Mouse (Mus musculus): ENCODE measurements around the gene Cyp4b1. TPM values are rescaled to one million over a fixed set of nuclear protein-coding genes. Genes with fewer than 3 reads are reported as not detected.
A peak's percentile ranks its signal among the peaks of the same experiment; 100 is the strongest.
"Not testable (repeated sequence)": the region's sequence is repeated elsewhere in the genome, so short reads cannot be mapped to it uniquely, and the experiment has no call there.

Gene Cyp4b1
- polyA plus RNA-seq (2015; fragmentation: Nextera tagmentation; extraction: Ambion mirVana) = 1.3 and 1.7 TPM in 2 replicates

- H3K4me2 ChIP-seq (ENCODE audit: low read length) = no peak within 1 kb of the TSS
- H3K4me1 ChIP-seq (ENCODE audit: control insufficient read depth, insufficient read depth, low read depth, low read length) = no peaks in the 10 kb centered on the region
- no peak within 1 kb of the TSS for H3K4me3 ChIP-seq (ENCODE audit: low read length)
- H3K9me3 ChIP-seq (ENCODE audit: control insufficient read depth, low read length) = no peaks in the 10 kb centered on the region
- no peaks in the 10 kb centered on the region for H3K36me3 ChIP-seq (ENCODE audit: control insufficient read depth, insufficient read depth, low read length)
- ATAC-seq = no peak
- no peak within 1 kb of the TSS for H3K9ac ChIP-seq (ENCODE audit: low read depth, low read length)
- H3K27ac ChIP-seq (ENCODE audit: low read depth, low read length) = no peak within 1 kb of the TSS
- no peaks in the 10 kb centered on the region for H3K27me3 ChIP-seq (replicated peaks; ENCODE audit: control insufficient read depth, insufficient read depth, low read length)
- WGBS = 84% methylated on average over 9 of the region's 9 CpGs
Observed at GRCm38 (mm10) chr4:115647580-115647979, at the start of gene Cyp4b1. Gene Cyp4b1, minus strand, starts transcription at chr4:115647723.

- H3K4me1 ChIP-seq (ENCODE audit: control insufficient read depth, insufficient read depth, low read depth, low read length) = no peaks in the 10 kb centered on the region
- ATAC-seq = no peak
- no peaks in the 10 kb centered on the region for H3K27me3 ChIP-seq (replicated peaks; ENCODE audit: control insufficient read depth, insufficient read depth, low read length)
- H3K27ac ChIP-seq (ENCODE audit: low read depth, low read length) = no peak overlapping the region
- H3K9me3 ChIP-seq (ENCODE audit: control insufficient read depth, low read length) = no peaks in the 10 kb centered on the region
- no peak overlapping the region for H3K9ac ChIP-seq (ENCODE audit: low read depth, low read length)
- H3K36me3 ChIP-seq (ENCODE audit: control insufficient read depth, insufficient read depth, low read length) = no peaks in the 10 kb centered on the region
- H3K4me3 ChIP-seq (ENCODE audit: low read length) = no peak overlapping the region
- 49% methylated on average over 4 of the region's 4 CpGs for WGBS
- H3K4me2 ChIP-seq (ENCODE audit: low read length) = no peak overlapping the region
Observed at GRCm38 (mm10) chr4:115686299-115686698, 38.8 kb upstream of the Cyp4b1 start.

GRCm38 (mm10) chr4:115659190-115659589 lies 11.7 kb upstream of the Cyp4b1 start:
- Histone ChIP-seq H3K27me3 (replicated peaks; ENCODE audit: control insufficient read depth, insufficient read depth, low read length) (no peaks in the 10 kb centered on the region), H3K27ac (ENCODE audit: low read depth, low read length) (no peak overlapping the region), H3K4me1 (ENCODE audit: control insufficient read depth, insufficient read depth, low read depth, low read length) (no peaks in the 10 kb centered on the region), H3K9me3 (ENCODE audit: control insufficient read depth, low read length) (no peaks in the 10 kb centered on the region), H3K36me3 (ENCODE audit: control insufficient read depth, insufficient read depth, low read length) (no peaks in the 10 kb centered on the region), H3K4me3 (ENCODE audit: low read length) (no peak overlapping the region), H3K4me2 (ENCODE audit: low read length) (no peak overlapping the region), H3K9ac (ENCODE audit: low read depth, low read length) (no peak overlapping the region)
- ATAC-seq = no peak

- Histone ChIP-seq H3K4me2 (ENCODE audit: low read length) (peak overlapping the region; percentile 96), H3K27me3 (replicated peaks; ENCODE audit: control insufficient read depth, insufficient read depth, low read length) (no peaks in the 10 kb centered on the region), H3K9ac (ENCODE audit: low read depth, low read length) (no peak overlapping the region), H3K27ac (ENCODE audit: low read depth, low read length) (no peak overlapping the region), H3K4me3 (ENCODE audit: low read length) (no peak overlapping the region), H3K4me1 (ENCODE audit: control insufficient read depth, insufficient read depth, low read depth, low read length) (no peaks in the 10 kb centered on the region), H3K36me3 (ENCODE audit: control insufficient read depth, insufficient read depth, low read length) (no peaks in the 10 kb centered on the region), H3K9me3 (ENCODE audit: control insufficient read depth, low read length) (no peaks in the 10 kb centered on the region)
- no peak; the same call in 1 of the 2 replicates for ATAC-seq
Observed at GRCm38 (mm10) chr4:115657867-115658249, 10.3 kb upstream of the Cyp4b1 start.

- H3K4me1 ChIP-seq (ENCODE audit: control insufficient read depth, insufficient read depth, low read depth, low read length) = no peaks in the 10 kb centered on the region
- peak overlapping the region; percentile 58 for H3K4me3 ChIP-seq (ENCODE audit: low read length)
- peak; percentile 96 for ATAC-seq
- H3K36me3 ChIP-seq (ENCODE audit: control insufficient read depth, insufficient read depth, low read length) = no peaks in the 10 kb centered on the region
- no peaks in the 10 kb centered on the region for H3K9me3 ChIP-seq (ENCODE audit: control insufficient read depth, low read length)
- H3K4me2 ChIP-seq (ENCODE audit: low read length) = peak overlapping the region; percentile 96
- peak overlapping the region; percentile 80 for H3K9ac ChIP-seq (ENCODE audit: low read depth, low read length)
- H3K27ac ChIP-seq (ENCODE audit: low read depth, low read length) = 0 out of 2 replicates have a peak overlapping the region, but pooled peaks have one; percentile 39
- H3K27me3 ChIP-seq (replicated peaks; ENCODE audit: control insufficient read depth, insufficient read depth, low read length) = no peaks in the 10 kb centered on the region
- 2% methylated on average over 30 of the region's 34 CpGs for WGBS
Observed at GRCm38 (mm10) chr4:115657104-115657866, 9.8 kb upstream of the Cyp4b1 start.

GRCm38 (mm10) chr4:115656535-115656922 lies 9.0 kb upstream of the Cyp4b1 start:
- not testable (repeated sequence) for H3K4me2 ChIP-seq (ENCODE audit: low read length); ATAC-seq

GRCm38 (mm10) chr4:115655841-115656534 lies 8.5 kb upstream of the Cyp4b1 start:
- WGBS = 91% methylated on average over 7 of the region's 7 CpGs
- not testable (repeated sequence) for H3K9me3 ChIP-seq (ENCODE audit: control insufficient read depth, low read length); H3K4me1 ChIP-seq (ENCODE audit: control insufficient read depth, insufficient read depth, low read depth, low read length); ATAC-seq; H3K9ac ChIP-seq (ENCODE audit: low read depth, low read length); H3K27ac ChIP-seq (ENCODE audit: low read depth, low read length); H3K27me3 ChIP-seq (replicated peaks; ENCODE audit: control insufficient read depth, insufficient read depth, low read length); H3K4me2 ChIP-seq (ENCODE audit: low read length); H3K4me3 ChIP-seq (ENCODE audit: low read length); H3K36me3 ChIP-seq (ENCODE audit: control insufficient read depth, insufficient read depth, low read length)

More at GRCm38 (mm10) chr4:115656535-115656922, 9.0 kb upstream of the Cyp4b1 start:
- not testable (repeated sequence) for H3K4me3 ChIP-seq (ENCODE audit: low read length); H3K9me3 ChIP-seq (ENCODE audit: control insufficient read depth, low read length); H3K4me1 ChIP-seq (ENCODE audit: control insufficient read depth, insufficient read depth, low read depth, low read length); H3K27me3 ChIP-seq (replicated peaks; ENCODE audit: control insufficient read depth, insufficient read depth, low read length); H3K36me3 ChIP-seq (ENCODE audit: control insufficient read depth, insufficient read depth, low read length); H3K9ac ChIP-seq (ENCODE audit: low read depth, low read length); H3K27ac ChIP-seq (ENCODE audit: low read depth, low read length)
- WGBS = 88% methylated on average over 1 of the region's 1 CpGs

- Histone ChIP-seq H3K9me3 (ENCODE audit: control insufficient read depth, low read length) (no peaks in the 10 kb centered on the region), H3K9ac (ENCODE audit: low read depth, low read length) (no peak overlapping the region), H3K27me3 (replicated peaks; ENCODE audit: control insufficient read depth, insufficient read depth, low read length) (no peaks in the 10 kb centered on the region), H3K4me2 (ENCODE audit: low read length) (no peak overlapping the region), H3K36me3 (ENCODE audit: control insufficient read depth, insufficient read depth, low read length) (no peaks in the 10 kb centered on the region), H3K4me1 (ENCODE audit: control insufficient read depth, insufficient read depth, low read depth, low read length) (no peaks in the 10 kb centered on the region), H3K4me3 (ENCODE audit: low read length) (no peak overlapping the region), H3K27ac (ENCODE audit: low read depth, low read length) (no peak overlapping the region)
- 84% methylated on average over 5 of the region's 5 CpGs for WGBS
- no peak for ATAC-seq
Observed at GRCm38 (mm10) chr4:115650866-115651265, 3.3 kb upstream of the Cyp4b1 start.

- H3K4me3 ChIP-seq (ENCODE audit: low read length) = no peak overlapping the region
- H3K4me2 ChIP-seq (ENCODE audit: low read length) = no peak overlapping the region
- H3K9ac ChIP-seq (ENCODE audit: low read depth, low read length) = no peak overlapping the region
- no peak overlapping the region for H3K27ac ChIP-seq (ENCODE audit: low read depth, low read length)
- no peaks in the 10 kb centered on the region for H3K9me3 ChIP-seq (ENCODE audit: control insufficient read depth, low read length)
- ATAC-seq = no peak
- H3K4me1 ChIP-seq (ENCODE audit: control insufficient read depth, insufficient read depth, low read depth, low read length) = no peaks in the 10 kb centered on the region
- H3K36me3 ChIP-seq (ENCODE audit: control insufficient read depth, insufficient read depth, low read length) = no peaks in the 10 kb centered on the region
- no peaks in the 10 kb centered on the region for H3K27me3 ChIP-seq (replicated peaks; ENCODE audit: control insufficient read depth, insufficient read depth, low read length)
Observed at GRCm38 (mm10) chr4:115649344-115649743, 1.8 kb upstream of the Cyp4b1 start.

All from hindbrain, embryonic 16.5 days (tissue).